Mouse (Mus musculus): ENCODE data around the gene Barhl1. TPM values are rescaled to one million over a fixed set of nuclear protein-coding genes. Genes with fewer than 3 reads are reported as not detected.
A peak's percentile ranks its signal among the peaks of the same experiment; 100 is the strongest.

Barhl1 gene
- total and polyA plus RNA-seq, 3 experiments = 0.24 TPM; not detected in 2

GRCm38 (mm10) chr2:28919001-28919400 lies 2.5 kb upstream of the Barhl1 start:
- Histone ChIP-seq H3K27me3 (replicated peaks) (peaks cover 32% of the 10 kb centered on the region), H3K4me1 (ENCODE audit: control insufficient read depth in 1 of 2, insufficient read depth in 2 of 2) (peaks cover 7 to 23% of the 10 kb centered on the region in 2 experiments; a peak in 3 of 4 replicates), H3K27ac (ENCODE audit: insufficient read depth, low read depth) (no peak overlapping the region), H3K79me2 (replicated peaks; ENCODE audit: control insufficient read depth, extremely low read depth, insufficient read depth, poor library complexity, severe bottlenecking) (no peaks in the 10 kb centered on the region), H3K36me3 (replicated peaks in 1 of 2; ENCODE audit: control insufficient read depth in 1 of 2, insufficient read depth in 1 of 2, low read length in 1 of 2) (no peaks in the 10 kb centered on the region), H3K4me3 (replicated peaks in 1 of 3; ENCODE audit: low read depth in 2 of 3, low read length in 2 of 3, poor library complexity in 1 of 3) (no peak overlapping the region), H3K9me3 (replicated peaks; ENCODE audit: low read length) (no peaks in the 10 kb centered on the region), H3K4me2 (ENCODE audit: insufficient read depth, low read depth, poor library complexity, severe bottlenecking) (no peak overlapping the region), H3K9ac (ENCODE audit: insufficient read depth, low read depth) (no peak overlapping the region)
- no peak for TF ChIP-seq POLR2AphosphoS2 (IDR thresholded peaks at IDR 0.05; ENCODE audit: low read depth, low read length)
- no peak for TF ChIP-seq NELFE (IDR thresholded peaks at IDR 0.05; ENCODE audit: low read depth, low read length)
- TF ChIP-seq POLR2A (IDR thresholded peaks at IDR 0.05; ENCODE audit: low read depth, low read length) = no peak
- TF ChIP-seq CHD2 (IDR thresholded peaks at IDR 0.05; ENCODE audit: low read length) = no peak
- TF ChIP-seq UBTF (IDR thresholded peaks at IDR 0.05; ENCODE audit: low read depth, low read length) = no peak
- TF ChIP-seq USF1 (IDR thresholded peaks at IDR 0.05; ENCODE audit: low read depth, low read length) = no peak
- no peak for TF ChIP-seq RAD21 (IDR thresholded peaks at IDR 0.05; ENCODE audit: low read depth, low read length)
- TF ChIP-seq CHD1 (IDR thresholded peaks at IDR 0.05; ENCODE audit: low read depth, low read length) = no peak
- no peak for TF ChIP-seq CTCF (conservative IDR thresholded peaks at IDR 0.05 in 1 of 2, IDR thresholded peaks at IDR 0.05 in 1 of 2; ENCODE audit: low read depth in 2 of 2, low read length in 2 of 2)
- TF ChIP-seq NRF1 (IDR thresholded peaks at IDR 0.05; ENCODE audit: low read depth, low read length) = no peak
- no peak for TF ChIP-seq JUN (IDR thresholded peaks at IDR 0.05; ENCODE audit: insufficient read depth, low read depth, low read length)
- no peak for TF ChIP-seq ZC3H11A (IDR thresholded peaks at IDR 0.05; ENCODE audit: low read depth, low read length)
- no peak for TF ChIP-seq PAX5 (IDR thresholded peaks at IDR 0.05; ENCODE audit: low read length)
- no peak for TF ChIP-seq MEF2A (IDR thresholded peaks at IDR 0.05; ENCODE audit: borderline replicate concordance, low read depth, low read length)
- TF ChIP-seq BHLHE40 (IDR thresholded peaks at IDR 0.05; ENCODE audit: low read depth, low read length) = no peak
- TF ChIP-seq MXI1 (IDR thresholded peaks at IDR 0.05; ENCODE audit: low read depth, low read length) = no peak
- TF ChIP-seq ZMIZ1 (IDR thresholded peaks at IDR 0.05; ENCODE audit: low read depth, low read length) = no peak
- TF ChIP-seq RCOR1 (conservative IDR thresholded peaks at IDR 0.05; ENCODE audit: low read depth, low read length) = no peak
- in situ Hi-C loops (cut with MboI; ENCODE audit: low pct_ligation_motif_present, low pct_unique_long_range_greater_than_20kb, low sequenced_read_pairs) = no loop called here
- dilution Hi-C loops (cut with MboI; ENCODE audit: extremely low pct_ligation_motif_present, extremely low pct_unique_long_range_greater_than_20kb, low sequenced_read_pairs) = no loop called here
- DNase-seq (ENCODE audit: extremely low read depth) = no peak

- Histone ChIP-seq H3K27ac (ENCODE audit: insufficient read depth, low read depth) (no peak overlapping the region), H3K4me2 (ENCODE audit: insufficient read depth, low read depth, poor library complexity, severe bottlenecking) (peak overlapping the region; percentile 46), H3K27me3 (replicated peaks) (peaks cover 30% of the 10 kb centered on the region), H3K36me3 (replicated peaks in 1 of 2; ENCODE audit: control insufficient read depth in 1 of 2, insufficient read depth in 1 of 2, low read length in 1 of 2) (no peaks in the 10 kb centered on the region), H3K4me1 (ENCODE audit: control insufficient read depth in 1 of 2, insufficient read depth in 2 of 2) (peaks cover 7 to 17% of the 10 kb centered on the region in 2 experiments; a peak in 3 of 4 replicates), H3K9ac (ENCODE audit: insufficient read depth, low read depth) (no peak overlapping the region), H3K4me3 (replicated peaks in 1 of 3; ENCODE audit: low read depth in 2 of 3, low read length in 2 of 3, poor library complexity in 1 of 3) (peak overlapping the region in 2 of 3 experiments; percentile 17 to 47), H3K9me3 (replicated peaks; ENCODE audit: low read length) (no peaks in the 10 kb centered on the region), H3K79me2 (replicated peaks; ENCODE audit: control insufficient read depth, extremely low read depth, insufficient read depth, poor library complexity, severe bottlenecking) (no peaks in the 10 kb centered on the region)
- TF ChIP-seq JUN (IDR thresholded peaks at IDR 0.05; ENCODE audit: insufficient read depth, low read depth, low read length) (no peak), ZNF384 (IDR thresholded peaks at IDR 0.05; ENCODE audit: low read depth, low read length) (no peak), SIN3A (IDR thresholded peaks at IDR 0.05; ENCODE audit: low read length) (no peak), UBTF (IDR thresholded peaks at IDR 0.05; ENCODE audit: low read depth, low read length) (no peak), CTCF (conservative IDR thresholded peaks at IDR 0.05 in 1 of 2, IDR thresholded peaks at IDR 0.05 in 1 of 2; ENCODE audit: low read depth in 2 of 2, low read length in 2 of 2) (no peak), RCOR1 (conservative IDR thresholded peaks at IDR 0.05; ENCODE audit: low read depth, low read length) (no peak), MYC (IDR thresholded peaks at IDR 0.05; ENCODE audit: low read depth, low read length) (no peak), USF1 (IDR thresholded peaks at IDR 0.05; ENCODE audit: low read depth, low read length) (no peak), ELF1 (IDR thresholded peaks at IDR 0.05; ENCODE audit: low read depth, low read length) (no peak), JUND (conservative IDR thresholded peaks at IDR 0.05; ENCODE audit: low read depth, low read length) (no peak), KAT2A (IDR thresholded peaks at IDR 0.05; ENCODE audit: insufficient replicate concordance, low read length) (no peak), POLR2A (IDR thresholded peaks at IDR 0.05; ENCODE audit: low read depth, low read length) (no peak), POLR2AphosphoS2 (IDR thresholded peaks at IDR 0.05; ENCODE audit: low read depth, low read length) (no peak), SMC3 (IDR thresholded peaks at IDR 0.05; ENCODE audit: low read depth, low read length) (no peak), E2F4 (IDR thresholded peaks at IDR 0.05; ENCODE audit: insufficient replicate concordance, low read depth, low read length) (no peak)
- dilution Hi-C loops (cut with MboI; ENCODE audit: extremely low pct_ligation_motif_present, extremely low pct_unique_long_range_greater_than_20kb, low sequenced_read_pairs) = no loop called here
- in situ Hi-C loops (cut with MboI; ENCODE audit: low pct_ligation_motif_present, low pct_unique_long_range_greater_than_20kb, low sequenced_read_pairs) = no loop called here
- DNase-seq (ENCODE audit: extremely low read depth) = peak; percentile 41
Observed at GRCm38 (mm10) chr2:28917518-28918361, 1.3 kb upstream of the Barhl1 start.

Data from CH12.LX (cell line).